Mouse (Mus musculus): Measurements from ENCODE around the gene Pax3. TPM values are rescaled to one million over a fixed set of nuclear protein-coding genes. Genes with fewer than 3 reads are reported as not detected.

Gene Pax3
- not detected in 2 replicates for polyA plus RNA-seq (2014; fragmentation: Nextera tagmentation; extraction: Ambion mirVana)

GRCm38 (mm10) chr1:78196751-78197311 lies at the start of gene Pax3:
Gene Pax3, minus strand, starts transcription at chr1:78197134.
- Histone ChIP-seq H3K9me3 (ENCODE audit: control insufficient read depth, low read depth, low read length) (no peaks in the 10 kb centered on the region), H3K27me3 (ENCODE audit: control insufficient read depth, insufficient read depth, low read length) (peaks cover 79% of the 10 kb centered on the region), H3K27ac (ENCODE audit: low read length) (no peak within 1 kb of the TSS), H3K9ac (replicated peaks; ENCODE audit: low read depth, low read length) (no peak within 1 kb of the TSS), H3K36me3 (ENCODE audit: control insufficient read depth, insufficient read depth, low read length) (no peaks in the 10 kb centered on the region), H3K4me1 (ENCODE audit: control insufficient read depth, insufficient read depth, low read length) (no peaks in the 10 kb centered on the region), H3K4me3 (ENCODE audit: low read depth, low read length) (no peak within 1 kb of the TSS), H3K4me2 (replicated peaks; ENCODE audit: low read depth, low read length) (peak within 1 kb of the TSS; percentile 24)
- under 1% methylated on average over 37 of the region's 37 CpGs for WGBS
- no peak for ATAC-seq (ENCODE audit: insufficient number of reproducible peaks, insufficient read depth, low FRiP score, low read depth)

DNA sequence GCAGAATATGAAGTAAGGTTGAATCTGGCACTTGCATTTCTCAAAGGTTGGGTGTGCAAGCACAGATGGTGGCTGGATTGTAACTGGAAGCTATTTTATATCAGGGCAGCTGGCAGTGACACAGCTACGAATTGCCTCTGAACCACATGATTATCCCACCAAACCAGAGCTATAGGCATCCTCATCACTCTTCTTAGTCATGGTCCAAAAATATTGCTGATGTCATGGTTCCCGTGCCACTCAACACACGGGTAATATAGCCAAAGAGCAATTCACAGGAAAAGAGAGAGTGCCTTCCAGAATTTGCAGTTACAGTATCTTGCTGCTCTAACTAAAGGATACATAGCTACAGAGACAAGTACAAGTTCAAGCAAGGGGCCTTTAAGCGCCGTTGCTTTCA lies 37.4 kb upstream of the Pax3 start:
- 88% methylated on average over 5 of the region's 5 CpGs for WGBS
- ATAC-seq (ENCODE audit: insufficient number of reproducible peaks, insufficient read depth, low FRiP score, low read depth), result no peak
- H3K4me1 ChIP-seq (ENCODE audit: control insufficient read depth, insufficient read depth, low read length), result no peaks in the 10 kb centered on the region

DNA sequence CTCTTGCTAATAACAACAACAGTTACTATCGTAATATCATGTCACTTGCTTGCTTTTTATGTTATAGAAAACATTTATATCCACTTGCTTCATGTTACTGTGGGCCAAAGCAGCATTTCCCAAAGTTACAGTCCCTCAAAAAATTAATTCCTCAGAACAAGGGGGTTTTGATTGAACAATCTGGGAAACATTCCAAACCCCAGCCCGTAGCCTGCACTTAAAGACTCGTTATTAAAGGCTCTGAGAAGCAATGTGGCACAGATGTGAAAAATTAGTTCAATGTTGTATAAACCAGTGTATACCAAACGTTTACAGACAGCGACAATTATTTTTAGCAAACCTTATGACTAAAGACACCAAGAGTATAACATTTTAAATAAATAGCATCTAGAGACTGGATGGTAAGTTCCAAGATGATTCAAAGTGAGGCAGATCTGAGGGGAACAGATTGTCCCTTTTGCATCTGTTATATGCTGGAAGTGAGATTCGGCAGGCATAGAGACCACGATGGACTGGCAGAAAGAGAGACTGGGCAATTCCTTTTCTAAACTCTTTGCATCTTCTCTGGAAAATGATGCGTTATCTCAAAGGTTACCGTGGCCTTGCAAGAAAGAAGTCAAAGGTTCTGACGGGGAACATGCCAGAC lies 35.1 kb upstream of the Pax3 start:
- no peaks in the 10 kb centered on the region for H3K27me3 ChIP-seq (ENCODE audit: control insufficient read depth, insufficient read depth, low read length)
- no peaks in the 10 kb centered on the region for H3K4me1 ChIP-seq (ENCODE audit: control insufficient read depth, insufficient read depth, low read length)
- no peaks in the 10 kb centered on the region for H3K9me3 ChIP-seq (ENCODE audit: control insufficient read depth, low read depth, low read length)
- WGBS, result 39% methylated on average over 10 of the region's 10 CpGs
- H3K27ac ChIP-seq (ENCODE audit: low read length), result no peak overlapping the region
- no peak overlapping the region for H3K4me2 ChIP-seq (replicated peaks; ENCODE audit: low read depth, low read length)
- H3K9ac ChIP-seq (replicated peaks; ENCODE audit: low read depth, low read length), result no peak overlapping the region
- H3K4me3 ChIP-seq (ENCODE audit: low read depth, low read length), result no peak overlapping the region
- H3K36me3 ChIP-seq (ENCODE audit: control insufficient read depth, insufficient read depth, low read length), result no peaks in the 10 kb centered on the region
- no peak for ATAC-seq (ENCODE audit: insufficient number of reproducible peaks, insufficient read depth, low FRiP score, low read depth)

More for the DNA sequence above, 37.4 kb upstream of the Pax3 start:
- no peak overlapping the region for H3K9ac ChIP-seq (replicated peaks; ENCODE audit: low read depth, low read length)
- H3K36me3 ChIP-seq (ENCODE audit: control insufficient read depth, insufficient read depth, low read length), result no peaks in the 10 kb centered on the region
- H3K4me2 ChIP-seq (replicated peaks; ENCODE audit: low read depth, low read length), result no peak overlapping the region
- no peaks in the 10 kb centered on the region for H3K27me3 ChIP-seq (ENCODE audit: control insufficient read depth, insufficient read depth, low read length)
- no peak overlapping the region for H3K27ac ChIP-seq (ENCODE audit: low read length)
- no peaks in the 10 kb centered on the region for H3K9me3 ChIP-seq (ENCODE audit: control insufficient read depth, low read depth, low read length)
- H3K4me3 ChIP-seq (ENCODE audit: low read depth, low read length), result no peak overlapping the region

GRCm38 (mm10) chr1:78229801-78230200 lies 32.9 kb upstream of the Pax3 start:
- Histone ChIP-seq H3K9me3 (ENCODE audit: control insufficient read depth, low read depth, low read length) (no peaks in the 10 kb centered on the region), H3K27me3 (ENCODE audit: control insufficient read depth, insufficient read depth, low read length) (no peaks in the 10 kb centered on the region), H3K4me2 (replicated peaks; ENCODE audit: low read depth, low read length) (no peak overlapping the region), H3K4me3 (ENCODE audit: low read depth, low read length) (no peak overlapping the region), H3K27ac (ENCODE audit: low read length) (no peak overlapping the region), H3K9ac (replicated peaks; ENCODE audit: low read depth, low read length) (no peak overlapping the region), H3K4me1 (ENCODE audit: control insufficient read depth, insufficient read depth, low read length) (no peaks in the 10 kb centered on the region), H3K36me3 (ENCODE audit: control insufficient read depth, insufficient read depth, low read length) (no peaks in the 10 kb centered on the region)
- ATAC-seq (ENCODE audit: insufficient number of reproducible peaks, insufficient read depth, low FRiP score, low read depth), result no peak

DNA sequence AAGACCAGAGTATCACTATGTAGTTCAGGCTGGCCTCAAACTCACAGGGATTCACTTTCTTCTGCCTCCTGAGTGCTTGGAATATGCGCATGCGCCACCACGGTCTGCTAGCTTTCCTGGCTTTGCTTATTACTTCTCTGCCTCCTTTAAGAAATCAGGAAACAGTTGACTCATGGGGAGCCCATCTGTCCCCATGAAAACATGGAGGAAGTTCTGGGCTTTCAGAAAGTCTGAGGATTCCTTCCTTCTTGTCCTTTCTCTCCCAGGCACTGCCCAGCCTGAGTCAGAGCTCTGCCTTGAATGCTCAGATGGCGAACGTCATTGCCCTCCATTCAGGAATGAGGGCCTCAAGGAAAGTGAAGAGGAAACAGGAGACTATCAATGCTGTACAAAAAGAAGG lies 31.8 kb upstream of the Pax3 start:
- Histone ChIP-seq H3K36me3 (ENCODE audit: control insufficient read depth, insufficient read depth, low read length) (no peaks in the 10 kb centered on the region), H3K27me3 (ENCODE audit: control insufficient read depth, insufficient read depth, low read length) (no peaks in the 10 kb centered on the region), H3K4me1 (ENCODE audit: control insufficient read depth, insufficient read depth, low read length) (no peaks in the 10 kb centered on the region), H3K27ac (ENCODE audit: low read length) (no peak overlapping the region), H3K9ac (replicated peaks; ENCODE audit: low read depth, low read length) (no peak overlapping the region), H3K9me3 (ENCODE audit: control insufficient read depth, low read depth, low read length) (no peaks in the 10 kb centered on the region), H3K4me3 (ENCODE audit: low read depth, low read length) (no peak overlapping the region), H3K4me2 (replicated peaks; ENCODE audit: low read depth, low read length) (no peak overlapping the region)
- 61% methylated on average over 5 of the region's 5 CpGs for WGBS
- no peak for ATAC-seq (ENCODE audit: insufficient number of reproducible peaks, insufficient read depth, low FRiP score, low read depth)

GRCm38 (mm10) chr1:78218057-78218780 lies 21.3 kb upstream of the Pax3 start:
- 2% methylated on average over 19 of the region's 19 CpGs for WGBS
- H3K4me1 ChIP-seq (ENCODE audit: control insufficient read depth, insufficient read depth, low read length), result peaks cover 8% of the 10 kb centered on the region; the same call in 1 of the 2 replicates
- H3K27me3 ChIP-seq (ENCODE audit: control insufficient read depth, insufficient read depth, low read length), result peaks cover 64% of the 10 kb centered on the region
- H3K9me3 ChIP-seq (ENCODE audit: control insufficient read depth, low read depth, low read length), result no peaks in the 10 kb centered on the region
- peak overlapping the region; percentile 41; the same call in 1 of the 2 replicates for H3K4me3 ChIP-seq (ENCODE audit: low read depth, low read length)
- H3K9ac ChIP-seq (replicated peaks; ENCODE audit: low read depth, low read length), result no peak overlapping the region
- ATAC-seq (ENCODE audit: insufficient number of reproducible peaks, insufficient read depth, low FRiP score, low read depth), result no peak
- H3K36me3 ChIP-seq (ENCODE audit: control insufficient read depth, insufficient read depth, low read length), result no peaks in the 10 kb centered on the region
- peak overlapping the region; percentile 98; the same call in 1 of the 2 replicates for H3K4me2 ChIP-seq (replicated peaks; ENCODE audit: low read depth, low read length)
- H3K27ac ChIP-seq (ENCODE audit: low read length), result no peak overlapping the region

GRCm38 (mm10) chr1:78217151-78218034 lies 20.5 kb upstream of the Pax3 start:
- H3K36me3 ChIP-seq (ENCODE audit: control insufficient read depth, insufficient read depth, low read length), result no peaks in the 10 kb centered on the region
- peak overlapping the region; percentile 41 for H3K4me3 ChIP-seq (ENCODE audit: low read depth, low read length)
- H3K9ac ChIP-seq (replicated peaks; ENCODE audit: low read depth, low read length), result peak overlapping the region; percentile 18; the same call in 1 of the 2 replicates
- no peak overlapping the region for H3K27ac ChIP-seq (ENCODE audit: low read length)
- peak overlapping the region; percentile 98 for H3K4me2 ChIP-seq (replicated peaks; ENCODE audit: low read depth, low read length)
- peaks cover 72% of the 10 kb centered on the region for H3K27me3 ChIP-seq (ENCODE audit: control insufficient read depth, insufficient read depth, low read length)
- H3K4me1 ChIP-seq (ENCODE audit: control insufficient read depth, insufficient read depth, low read length), result peaks cover 8% of the 10 kb centered on the region; the same call in 1 of the 2 replicates
- no peaks in the 10 kb centered on the region for H3K9me3 ChIP-seq (ENCODE audit: control insufficient read depth, low read depth, low read length)
- under 1% methylated on average over 78 of the region's 79 CpGs for WGBS
- ATAC-seq (ENCODE audit: insufficient number of reproducible peaks, insufficient read depth, low FRiP score, low read depth), result peak; percentile 50; the same call in 1 of the 2 replicates
